Mouse (Mus musculus): ENCODE measurements at regions not wholly inside any gene's neighbourhood (a gene's known extent, or its start where the extent isn't known, plus 50 kb on each side); places are given as distances from the start of the nearest gene placed in this dataset.

DNA sequence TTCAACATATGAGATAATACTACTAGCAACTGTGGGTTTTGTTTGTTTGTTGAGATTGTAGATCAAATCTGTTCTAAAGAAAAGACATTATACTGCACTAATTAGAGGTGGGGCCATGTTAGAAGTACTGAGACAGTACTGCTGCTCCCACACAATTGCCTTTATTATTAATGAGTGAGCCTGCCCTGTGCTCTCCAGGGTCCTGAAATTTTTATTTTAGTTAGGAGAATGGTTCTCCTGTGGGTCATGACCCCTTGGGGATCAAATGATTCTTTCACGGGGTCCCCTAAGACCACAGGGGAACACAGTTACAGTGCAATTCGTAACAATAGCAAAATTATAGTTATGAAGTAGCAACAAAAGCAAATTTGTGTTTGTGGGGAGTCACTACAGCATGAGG lies 268.8 kb downstream of the Gm9195 start:
- no peak for DNase-seq (ENCODE audit: low spot score)

DNA sequence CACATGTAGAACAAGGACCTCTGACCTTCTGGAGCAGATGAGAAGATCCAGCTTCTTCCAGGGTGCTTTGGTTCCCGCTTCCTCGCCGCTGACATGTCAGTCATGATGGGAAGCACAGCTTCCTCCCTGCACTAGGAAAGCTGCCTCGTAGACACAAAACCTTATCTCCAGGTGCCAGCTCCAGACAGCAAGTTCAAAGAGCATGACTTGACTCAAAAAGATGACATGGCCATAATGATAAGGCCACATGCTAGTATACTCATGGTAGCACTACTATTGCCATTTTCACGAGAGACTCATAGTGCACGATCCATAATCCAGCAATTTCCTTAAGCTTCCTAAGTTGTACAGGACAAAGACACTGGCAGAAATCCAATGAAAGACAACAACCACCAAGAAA lies 272.1 kb downstream of the Gm9195 start:
- DNase-seq (ENCODE audit: low spot score): no peak

DNA sequence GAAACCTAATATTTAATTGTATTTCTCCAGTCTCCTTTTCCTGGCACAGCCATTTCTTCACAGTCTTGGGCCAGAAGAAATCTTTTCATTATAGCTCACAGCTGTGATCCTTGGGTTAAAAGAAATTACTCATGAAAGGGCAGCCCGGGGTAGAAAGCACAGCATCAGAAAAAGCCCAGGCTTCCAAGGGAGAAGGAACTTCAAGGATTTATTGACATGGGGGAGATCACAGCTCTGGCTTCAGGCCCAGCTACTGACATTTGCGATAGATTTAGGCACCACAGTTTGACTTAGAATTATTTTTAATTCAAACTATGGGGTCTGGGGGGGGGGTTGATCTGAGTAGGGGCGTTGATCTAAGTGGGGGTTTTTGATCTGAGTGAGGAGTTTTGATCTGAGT lies 291.3 kb downstream of the Gm9195 start:
- DNase-seq (ENCODE audit: low spot score): no peak

DNA sequence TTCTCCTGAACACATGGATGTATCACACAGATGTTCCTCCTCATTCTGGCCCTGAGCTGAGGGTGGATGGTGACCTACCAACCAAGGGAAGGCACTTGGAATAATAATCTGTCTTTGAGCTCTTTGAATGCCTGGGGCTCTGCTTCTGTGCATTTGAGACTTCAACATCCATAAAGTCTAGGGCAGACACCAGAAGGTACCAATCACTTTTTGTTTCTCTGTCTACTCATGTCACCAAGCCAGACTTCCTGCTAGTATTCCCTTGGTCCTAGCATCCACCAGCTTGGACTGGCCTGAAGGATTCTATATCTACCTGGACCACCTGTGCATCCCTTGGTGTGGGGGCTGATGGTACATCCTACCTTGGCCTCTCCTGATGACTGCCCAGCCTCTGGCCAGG lies 291.7 kb downstream of the Gm9195 start:
- DNase-seq (ENCODE audit: low spot score): no peak

DNA sequence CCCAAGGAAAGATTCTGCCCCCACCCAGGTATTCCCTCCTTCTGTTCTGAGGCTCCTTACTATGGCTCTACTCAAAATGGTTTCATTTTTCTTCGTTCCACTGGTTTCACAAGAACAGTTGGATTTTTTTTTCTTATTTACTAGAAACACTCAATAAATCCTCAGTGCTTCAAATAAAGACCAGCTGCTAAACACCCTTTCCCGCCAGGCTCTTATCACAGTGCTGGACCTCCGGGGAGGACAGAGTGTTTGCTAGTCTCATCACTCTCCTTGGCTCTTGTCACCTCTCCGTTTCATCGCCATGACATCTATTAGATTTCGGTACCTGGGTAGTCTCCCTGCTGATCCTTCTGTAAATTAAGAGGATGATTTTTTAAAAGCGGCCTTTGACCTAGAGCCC lies 293.7 kb downstream of the Gm9195 start:
- no peak for DNase-seq (ENCODE audit: low spot score)

DNA sequence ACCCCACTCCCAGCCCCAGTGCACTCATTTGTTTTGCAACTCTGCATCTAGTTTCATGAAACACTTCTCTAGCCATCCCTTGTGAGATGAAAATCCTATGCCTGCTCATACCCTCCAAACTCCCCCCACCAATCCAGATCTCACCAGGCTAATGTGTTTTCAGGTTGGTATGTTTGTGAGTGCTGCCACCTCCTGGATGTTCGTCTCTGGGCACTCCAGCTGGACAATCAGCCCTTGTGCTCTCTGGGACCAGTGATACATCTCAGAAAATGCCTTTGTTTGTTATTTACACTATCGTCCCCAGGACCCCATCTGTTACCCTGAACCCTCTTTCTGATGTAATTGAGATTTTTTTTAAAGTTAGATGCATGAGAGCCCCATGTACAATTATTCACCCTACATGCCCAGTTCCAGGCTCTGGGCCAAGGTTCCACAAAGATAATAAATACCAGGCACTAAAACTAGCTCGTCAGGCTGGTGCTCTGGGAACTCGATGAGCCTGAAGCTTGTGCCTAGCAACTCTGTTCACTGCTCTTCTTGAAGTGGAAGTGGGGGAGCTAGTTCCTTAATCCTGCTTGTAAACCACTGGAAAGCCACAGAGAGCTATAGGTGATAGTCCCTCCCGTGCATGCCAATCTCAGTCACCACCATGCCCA lies 304.2 kb downstream of the Gm9195 start:
- no peak for DNase-seq (ENCODE audit: low spot score)

DNA sequence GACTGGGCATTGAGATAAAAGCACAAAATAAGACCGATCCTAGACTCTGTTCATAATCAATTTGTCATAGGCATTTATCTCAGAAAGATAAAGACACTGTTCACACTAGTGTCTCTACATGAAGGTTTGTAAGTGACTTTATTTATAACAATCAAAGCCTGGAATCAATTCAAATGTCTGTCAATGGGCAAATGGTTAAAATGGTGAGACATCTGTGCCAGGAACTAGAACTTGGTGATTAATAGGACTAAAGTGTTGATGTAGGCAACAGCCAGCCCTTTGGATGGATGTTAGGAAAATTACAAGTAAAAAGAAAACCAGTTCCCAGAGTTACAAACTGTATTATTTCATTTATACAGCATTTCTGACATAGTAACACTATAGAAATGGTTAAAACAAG lies 315.9 kb downstream of the Gm9195 start:
- DNase-seq (ENCODE audit: low spot score): no peak

DNA sequence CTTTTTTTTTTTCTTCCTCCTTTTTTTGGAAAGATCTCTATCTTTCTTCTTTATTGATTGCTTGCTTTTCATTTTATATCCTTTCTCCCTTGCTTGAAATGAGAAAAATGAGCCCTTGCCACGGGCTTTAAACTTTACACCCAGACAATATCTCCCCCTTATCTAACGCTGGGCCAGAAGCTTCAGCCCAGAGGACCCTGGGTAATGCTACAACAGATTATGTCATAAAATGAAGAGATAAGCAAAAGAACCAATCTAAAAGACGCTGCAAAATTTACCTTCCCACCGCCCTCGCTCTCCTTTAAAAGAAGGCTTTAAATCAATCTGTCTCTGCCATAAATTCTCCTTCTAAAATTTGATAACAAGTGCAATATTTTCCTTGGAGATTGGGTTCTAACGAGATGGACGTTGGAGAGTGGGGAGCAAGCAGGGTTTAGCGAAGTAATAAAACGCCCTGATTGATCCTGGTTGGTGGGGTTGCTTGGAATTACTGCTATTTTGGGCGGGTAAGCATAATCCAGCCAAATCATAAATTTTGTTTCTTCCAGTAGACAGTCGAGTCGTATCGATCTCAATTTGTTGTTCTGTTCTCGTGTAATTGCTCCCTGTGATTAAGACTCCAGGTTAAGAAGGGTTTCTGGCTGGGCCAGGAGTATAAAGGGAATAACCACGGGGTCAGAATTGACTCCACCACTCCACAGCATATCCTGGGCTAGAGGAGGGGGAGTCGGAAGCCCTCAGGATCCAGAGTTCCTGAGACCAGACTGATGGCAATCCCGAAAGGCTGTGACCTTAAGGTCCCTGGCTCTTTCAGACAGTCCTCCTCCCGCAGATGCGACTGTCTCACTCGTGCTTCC lies 318.9 kb downstream of the Gm9195 start:
- no peak for DNase-seq (ENCODE audit: low spot score)

DNA sequence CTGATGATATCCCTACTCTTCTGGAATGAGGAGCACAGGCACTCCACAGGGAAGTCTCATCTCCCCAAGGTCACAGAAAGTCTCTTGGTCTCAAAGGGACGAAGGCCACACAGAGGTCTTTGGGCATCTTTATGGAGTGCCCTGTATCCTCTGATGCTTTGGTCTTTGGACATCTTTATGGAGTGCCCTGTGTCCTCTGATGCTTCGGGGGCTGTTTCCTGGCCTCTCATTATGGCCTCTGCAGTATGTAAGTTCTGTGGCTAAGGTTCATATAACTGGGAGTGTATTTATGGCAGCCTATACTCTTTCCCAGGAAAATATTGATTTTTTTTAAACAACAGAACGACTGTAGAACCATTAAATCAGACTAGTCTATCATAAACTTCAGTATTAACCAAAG lies 319.9 kb downstream of the Gm9195 start:
- no peak for DNase-seq (ENCODE audit: low spot score)

DNA sequence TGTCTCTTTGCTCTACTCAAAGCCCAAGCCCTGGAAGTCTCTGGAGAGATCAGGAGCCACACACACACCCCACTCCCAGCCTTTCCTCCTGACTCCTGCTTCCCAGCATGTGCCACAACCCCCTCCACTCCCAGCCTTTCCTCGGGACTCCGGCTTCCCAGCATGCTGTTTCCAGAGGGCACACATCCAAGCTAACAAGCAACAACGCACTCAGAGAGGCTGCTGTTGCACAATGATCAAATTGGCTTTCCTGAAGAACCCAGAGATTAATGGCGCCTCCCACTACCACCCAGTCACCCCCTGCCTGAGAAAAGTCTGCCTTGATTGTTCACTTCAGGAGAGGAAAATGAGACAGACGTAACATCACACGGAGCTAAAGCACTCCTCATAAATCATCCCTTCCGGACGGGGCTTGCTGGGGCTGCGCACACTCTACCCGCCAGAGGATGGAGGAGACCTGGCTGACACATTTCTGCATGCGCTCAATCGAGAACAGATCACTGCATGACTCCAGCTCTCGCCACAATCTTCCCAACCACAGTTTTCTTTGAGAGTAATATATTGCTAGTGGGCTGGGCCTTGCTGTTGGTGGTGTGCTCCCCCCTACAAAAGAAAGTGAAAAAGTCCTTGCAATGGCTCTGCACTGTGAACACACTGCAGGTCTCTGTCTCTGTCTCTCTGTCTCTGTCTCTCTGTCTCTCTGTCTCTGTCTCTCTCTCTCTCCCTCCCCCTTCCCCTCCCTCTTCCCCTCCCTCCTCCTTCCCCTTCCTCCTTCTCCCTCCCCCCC lies 332.9 kb downstream of the Gm9195 start:
- no peak for DNase-seq (ENCODE audit: low spot score)

DNA sequence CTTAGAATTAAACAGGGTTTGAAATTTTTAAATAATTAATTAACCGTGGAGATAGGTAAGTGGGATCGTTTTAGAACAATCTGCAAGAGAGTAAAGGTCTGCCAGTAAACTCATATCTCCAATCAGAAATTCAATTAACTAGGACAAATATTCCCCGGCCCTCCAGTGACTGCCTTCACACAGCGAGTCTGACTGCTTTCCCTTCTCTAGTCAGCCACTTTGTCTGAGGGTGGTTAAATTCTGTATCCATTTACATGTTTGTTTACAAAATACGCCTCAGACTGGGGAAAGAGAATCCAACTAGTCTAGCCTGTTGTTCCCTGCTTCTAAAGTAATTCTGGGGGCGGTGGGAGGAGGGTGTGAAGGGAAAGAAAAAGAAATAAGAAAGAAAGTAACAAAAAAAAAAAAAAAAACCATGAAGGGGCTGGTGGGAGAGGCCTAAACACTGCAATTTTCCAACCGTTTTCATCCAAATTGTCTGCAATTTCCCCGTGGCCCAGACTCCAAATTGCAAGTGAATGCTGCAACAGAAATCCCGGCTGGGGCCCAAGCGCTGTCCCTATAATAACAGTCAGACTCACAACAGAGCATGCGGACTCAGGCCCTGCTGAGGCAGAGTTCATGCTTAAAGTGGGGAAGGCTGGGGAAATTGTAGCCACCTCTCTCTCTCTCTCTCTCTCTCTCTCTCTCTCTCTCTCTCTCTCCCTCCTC lies 336.3 kb downstream of the Gm9195 start:
- DNase-seq (ENCODE audit: low spot score): no peak

DNA sequence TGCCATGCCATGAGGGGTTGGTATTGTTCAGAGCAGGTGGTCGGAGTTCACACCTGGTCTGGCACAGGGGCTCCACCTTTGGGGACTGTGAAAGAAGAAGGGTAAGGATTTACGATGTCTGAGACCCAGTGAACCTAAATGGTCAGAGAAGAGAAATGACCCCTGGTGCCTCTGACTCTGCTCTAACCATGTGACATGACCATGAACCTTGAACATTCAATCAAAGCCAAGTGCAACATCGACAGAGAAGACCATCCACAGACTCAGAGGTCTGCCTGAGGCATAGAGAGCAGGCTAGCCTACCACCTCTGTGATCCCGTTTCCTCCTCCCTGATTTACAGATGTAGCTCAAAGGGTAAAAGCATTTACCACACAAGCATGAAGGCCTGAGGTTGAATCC lies 340.0 kb downstream of the Gm9195 start:
- no peak for DNase-seq (ENCODE audit: low spot score)

DNA sequence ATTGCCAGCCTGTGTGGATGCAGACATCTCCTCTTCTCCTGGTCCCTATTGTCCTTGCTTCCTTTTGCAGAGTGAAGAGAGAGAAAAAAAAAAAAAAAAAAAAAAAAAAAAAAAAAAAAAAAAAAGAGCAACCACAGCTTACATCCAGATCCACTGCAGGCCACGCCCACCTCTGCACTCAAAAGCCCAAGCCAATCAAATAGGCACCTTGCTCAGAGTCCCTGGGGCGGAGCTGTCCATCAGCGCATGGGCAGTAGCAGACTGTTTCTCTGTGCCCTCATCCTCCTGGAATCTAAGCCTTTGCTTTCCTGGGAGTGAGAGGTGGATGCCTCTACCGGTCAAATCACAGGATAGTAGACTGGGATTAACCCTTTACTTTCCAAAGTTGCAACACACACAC lies 342.2 kb downstream of the Gm9195 start:
- no peak for DNase-seq (ENCODE audit: low spot score)

DNA sequence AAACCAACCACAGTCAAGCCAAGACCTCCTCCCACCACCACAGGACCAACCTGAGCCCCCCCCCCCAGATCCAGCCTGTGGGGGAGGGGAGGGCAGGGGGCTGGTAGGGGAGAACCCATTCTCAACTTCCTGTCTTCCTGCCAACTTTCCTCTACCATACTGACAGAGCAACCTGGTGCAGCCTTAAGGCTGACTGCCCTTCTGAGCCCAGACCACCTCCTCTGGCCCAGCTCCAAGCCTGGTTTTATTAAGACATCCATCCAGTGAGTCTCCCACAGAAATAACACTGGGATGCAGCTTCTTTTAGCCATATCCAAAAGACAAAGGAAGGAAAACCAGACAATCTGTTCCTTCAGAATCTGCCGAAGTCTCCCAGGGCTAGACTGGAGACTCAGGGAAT lies 342.8 kb downstream of the Gm9195 start:
- no peak for DNase-seq (ENCODE audit: low spot score)

DNA sequence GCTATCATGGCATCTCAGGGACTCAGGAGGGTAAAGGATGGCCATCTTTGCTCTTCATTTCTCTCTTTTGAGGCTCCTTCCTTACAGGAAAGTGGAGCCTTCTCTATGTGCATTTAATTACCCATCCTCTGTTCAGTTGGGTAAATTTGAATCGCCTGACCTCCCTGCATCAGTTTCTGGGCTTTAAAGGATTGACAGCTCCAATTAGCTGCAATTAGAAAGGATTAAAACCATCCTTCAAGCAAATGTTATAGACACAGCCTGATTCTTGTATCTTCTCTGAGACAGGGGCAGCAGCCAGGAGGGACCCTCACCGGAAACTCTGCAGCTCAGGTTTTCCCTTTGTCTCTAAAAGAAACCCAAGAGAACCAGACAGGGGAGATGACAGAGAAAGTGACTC lies 345.3 kb downstream of the Gm9195 start:
- no peak for DNase-seq (ENCODE audit: low spot score)

DNA sequence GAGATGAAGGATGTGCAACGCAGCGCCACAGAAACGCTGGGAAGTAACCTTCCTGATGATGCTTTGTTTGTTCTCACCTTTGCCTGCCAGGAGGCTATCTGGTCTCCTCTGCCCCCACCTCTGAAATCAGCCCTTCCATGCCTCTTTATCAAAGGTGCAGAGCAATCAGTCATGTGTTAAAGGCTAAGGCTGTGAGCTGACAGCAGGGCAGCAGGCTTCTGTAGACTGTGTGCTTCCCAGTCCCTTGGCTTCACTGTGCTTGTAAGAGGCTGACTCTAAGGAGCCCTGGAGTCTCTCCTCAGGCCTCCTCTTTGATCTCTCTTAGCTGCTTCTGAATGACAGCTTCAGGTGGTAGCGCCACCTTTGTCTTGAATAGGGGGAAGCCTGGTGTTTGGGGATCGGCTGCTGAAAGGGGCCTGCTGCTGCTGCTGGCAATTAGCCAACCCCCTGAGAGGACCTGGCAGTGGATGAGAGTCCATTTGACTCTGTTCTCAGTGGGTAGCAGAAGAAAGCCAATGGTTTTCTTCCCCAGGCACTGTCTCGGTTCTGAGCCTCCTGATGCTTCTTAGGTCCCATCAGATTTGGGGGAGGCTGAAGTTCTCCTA lies 348.7 kb downstream of the Gm9195 start:
- DNase-seq (ENCODE audit: low spot score): no peak

DNA sequence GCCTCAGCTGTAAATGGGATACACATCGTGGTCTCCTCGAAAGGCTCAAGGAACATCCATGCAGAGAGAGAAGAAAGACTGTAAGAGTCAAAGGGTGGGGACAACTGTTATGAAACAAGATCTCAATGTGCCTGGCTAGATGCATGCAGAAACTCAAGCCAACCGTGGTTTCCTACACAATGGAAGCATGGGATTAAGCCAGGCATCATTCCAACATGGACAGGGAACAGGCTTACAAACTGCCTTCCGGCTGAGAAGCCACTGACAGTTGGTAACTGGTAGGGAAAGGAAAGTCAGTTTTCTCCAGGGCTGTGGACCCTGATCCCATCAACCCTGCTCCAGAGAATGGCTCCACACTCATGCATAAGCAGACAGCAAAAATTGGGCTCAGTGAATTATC lies 350.5 kb downstream of the Gm9195 start:
- DNase-seq (ENCODE audit: low spot score): no peak

DNA sequence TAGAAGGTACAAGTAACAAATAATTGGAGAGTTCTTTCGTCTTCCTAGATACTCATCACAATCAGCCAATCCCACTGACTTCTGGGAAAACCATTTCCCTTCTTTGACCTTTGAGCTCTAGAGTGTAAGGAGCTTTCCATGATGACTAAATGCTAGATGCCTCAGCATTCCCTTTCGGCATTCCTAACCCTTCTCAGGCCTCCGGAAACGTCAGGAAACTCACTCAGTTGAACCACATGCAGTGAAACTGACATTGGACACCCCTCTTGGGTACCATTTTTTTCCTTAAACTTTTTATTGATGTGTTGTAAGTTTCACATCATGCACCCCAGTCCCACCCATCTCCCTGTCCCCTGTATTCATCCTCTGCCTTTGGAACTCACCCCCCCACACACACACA lies 361.5 kb downstream of the Gm9195 start:
- no peak for DNase-seq (ENCODE audit: low spot score)

DNA sequence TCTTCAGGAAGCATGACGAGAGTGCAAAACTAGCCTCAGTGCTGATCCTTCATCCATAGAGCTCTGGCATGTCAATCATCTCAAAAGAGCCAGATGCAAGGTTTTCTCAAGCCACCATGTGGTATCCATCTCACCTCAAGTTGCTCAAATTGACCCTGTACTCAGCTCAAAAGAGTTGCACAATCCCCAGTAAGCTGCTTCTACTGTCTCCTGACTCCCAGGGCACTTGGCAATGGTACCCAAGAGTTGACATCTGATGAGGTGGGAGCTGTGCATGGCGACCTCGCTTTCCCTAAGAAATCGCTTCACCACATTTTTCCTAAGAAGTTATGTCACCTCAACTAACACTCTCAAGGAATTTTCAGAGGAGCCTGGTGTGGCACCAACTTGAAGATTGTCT lies 369.9 kb downstream of the Gm9195 start:
- no peak for DNase-seq (ENCODE audit: low spot score)

DNA sequence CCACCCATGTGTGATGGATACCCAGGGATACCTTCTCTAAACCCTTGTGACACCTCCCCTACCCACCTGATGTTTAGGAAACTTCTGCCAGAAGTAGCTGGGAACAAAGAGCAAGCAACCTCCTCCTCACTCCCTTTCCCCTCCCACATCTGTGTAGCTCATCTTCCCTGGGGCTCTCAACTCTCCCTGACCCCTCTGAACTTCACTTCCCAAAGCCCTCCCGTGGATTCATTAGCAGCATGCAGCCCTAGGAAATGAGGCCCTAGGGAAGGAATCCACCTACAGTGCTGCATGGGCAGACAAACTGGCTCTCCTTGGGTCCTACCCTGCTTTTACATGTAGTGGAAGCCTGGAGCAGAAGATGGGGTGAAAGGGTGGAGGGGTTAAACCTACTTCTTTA lies 370.6 kb downstream of the Gm9195 start:
- no peak for DNase-seq (ENCODE audit: low spot score)

DNA sequence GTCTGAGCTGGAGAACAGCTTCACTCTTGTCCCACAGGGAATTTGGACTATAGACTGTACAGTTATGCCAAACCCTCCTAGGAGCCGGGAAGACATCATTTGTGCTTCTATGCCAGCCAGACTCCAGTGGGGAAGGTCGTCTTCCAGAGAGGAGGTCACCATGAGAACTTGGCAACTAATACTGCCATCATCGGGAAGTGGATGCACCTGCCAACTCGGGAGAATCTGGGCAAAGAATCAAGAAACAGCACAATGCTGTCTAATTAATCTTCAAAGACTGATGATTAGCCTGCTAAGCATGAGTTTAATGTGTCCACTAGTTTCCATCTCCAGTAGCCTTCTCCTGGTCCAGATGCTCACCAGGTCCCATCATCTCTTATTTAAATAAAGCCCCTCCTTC lies 374.8 kb downstream of the Gm9195 start:
- no peak for DNase-seq (ENCODE audit: low spot score)

All from urinary bladder, adult 2 months (tissue).